Mouse (Mus musculus) heart, adult 2 months (tissue): Measurements from ENCODE around the gene Agrp. TPM values are rescaled to one million over a fixed set of nuclear protein-coding genes. Genes with fewer than 3 reads are reported as not detected.
A peak's percentile ranks its signal among the peaks of the same experiment; 100 is the strongest.

Experiments
- DNase-seq, 2 experiments: peaks; one replicate each; pipeline ENCODE4 v3.0.0; 2021
- H3K27ac ChIP-seq: fragments of 200-600 bp; 2 replicates; pipeline ENCODE4 v1.8.1; 2022
- H3K27me3 ChIP-seq: fragments of 200-500 bp; 2 replicates; pipeline ENCODE4 v1.6.1; 2012; ENCODE audit warnings: mild to moderate bottlenecking, low read length, inconsistent platforms, mixed read lengths; ENCODE audit not compliant: control insufficient read depth, insufficient read depth
- H3K36me3 ChIP-seq: fragments of 200-500 bp; 2 replicates; pipeline ENCODE4 v1.6.1; 2012; ENCODE audit warnings: low read length, inconsistent platforms; ENCODE audit not compliant: control insufficient read depth, insufficient read depth
- H3K4me1 ChIP-seq: fragments of 200-500 bp; 2 replicates; pipeline ENCODE4 v1.6.1; 2011; ENCODE audit warnings: low read length; ENCODE audit not compliant: control insufficient read depth, insufficient read depth
- H3K4me3 ChIP-seq: fragments of 200-600 bp; 2 replicates; pipeline ENCODE4 v1.8.1; 2022
- H3K79me2 ChIP-seq: fragments of 200-500 bp; replicated peaks from 2 replicates; pipeline ENCODE4 v1.6.1; 2012; ENCODE audit warnings: mild to moderate bottlenecking, inconsistent platforms, low read length, moderate library complexity, mixed read lengths; ENCODE audit not compliant: control insufficient read depth, insufficient read depth
- H3K9ac ChIP-seq: fragments of 200-500 bp; 2 replicates; pipeline ENCODE4 v1.6.1; 2012; ENCODE audit warnings: low read depth, mild to moderate bottlenecking, control low read depth, inconsistent platforms, low read length, mixed read lengths
- CTCF ChIP-seq: fragments of 200-600 bp; IDR thresholded peaks from 2 replicates; pipeline ENCODE4 v1.8.1; 2022; ENCODE audit warnings: antibody characterized with exemption, mild to moderate bottlenecking, moderate library complexity
- EP300 ChIP-seq: fragments of 200-500 bp; IDR thresholded peaks from 2 replicates; pipeline ENCODE4 v1.6.1; 2011; ENCODE audit warnings: low read depth, low read length, control low read depth; ENCODE audit not compliant: insufficient read depth
- POLR2A ChIP-seq: fragments of 200-500 bp; IDR thresholded peaks from 2 replicates; pipeline ENCODE4 v1.6.1; 2011; ENCODE audit warnings: mild to moderate bottlenecking, low read depth, low read length, control low read depth; ENCODE audit not compliant: insufficient read depth
- WGBS: fragments of 180-500 bp; shearing (Covaris S2); methylation state at CpG from one replicate; pipeline ENCODE4 v1.1.7; 2018; 5-methylcytosine and 5-hydroxymethylcytosine counted together
- intact Hi-C: fragments of 180-260 bp; cut with DNase I; formaldehyde crosslinking; loops from one replicate; pipeline ENCODE4 v1.15.1; 2025
- polyA plus RNA-seq: library from polyadenylated mRNA; depleted of rRNA; stranded (reverse); fragments of >200 nt; gene quantifications from 2 replicates; pipeline ENCODE4 v1.2.3, GENCODE M21; 2012
- total RNA-seq, 2 experiments: library from RNA; stranded (reverse); gene quantifications; 2 replicates each; pipeline ENCODE4 v1.2.3; 2021

The Agrp gene
- total and polyA plus RNA-seq, 3 experiments: 0.31 TPM; not detected in 2

- TF ChIP-seq EP300 (no peak), POLR2A (0 out of 2 replicates have a peak, but pooled peaks have one; percentile 17)
- intact Hi-C loops: loop anchor here (1.0 to 5.0 kb wide), 6 partner anchors 23 to 120 kb away; partner anchors contain the start of genes Acd, Atp6v0d1, Gfod2 and Pard6a
- Histone ChIP-seq H3K4me1 (peaks cover 11% of the 10 kb centered on the region), H3K36me3 (peaks cover 17% of the 10 kb centered on the region), H3K79me2 (peaks cover 6% of the 10 kb centered on the region), H3K27ac (peak overlapping the region; percentile 98), H3K9ac (peak overlapping the region; percentile 92), H3K4me3 (peak overlapping the region; percentile 95), H3K27me3 (no peaks in the 10 kb centered on the region)
- no peak for DNase-seq
- under 1% methylated on average over 11 of the region's 11 CpGs for WGBS
Measured at GRCm38 (mm10) chr8:105637601-105638041, 428 bp upstream of the Agrp start.

- no peaks in the 10 kb centered on the region for H3K27me3 ChIP-seq
- WGBS: under 1% methylated on average over 105 of the region's 126 CpGs
- H3K27ac ChIP-seq: peak within 1 kb of the TSS; percentile 98
- intact Hi-C loops: loop anchor here (2.0 to 5.0 kb wide), 5 partner anchors 21 to 121 kb away; partner anchors contain the start of genes Acd, Atp6v0d1, Gfod2 and Pard6a
- peak within 1 kb of the TSS; percentile 95 for H3K4me3 ChIP-seq
- H3K4me1 ChIP-seq: peaks cover 11% of the 10 kb centered on the region
- H3K79me2 ChIP-seq: peaks cover 6% of the 10 kb centered on the region
- peak; percentile 93 for DNase-seq
- peak within 1 kb of the TSS; percentile 100 for H3K9ac ChIP-seq
- peaks cover 17% of the 10 kb centered on the region for H3K36me3 ChIP-seq
- TF ChIP-seq POLR2A: peak; percentile 36
- no peak for TF ChIP-seq EP300
- peak; percentile 87 for TF ChIP-seq CTCF
Measured at GRCm38 (mm10) chr8:105636018-105636962, 903 bp downstream of the Agrp start, which contains the start of gene Ctcf. Ctcf (plus strand) TSS chr8:105636568.

GRCm38 (mm10) chr8:105635481-105635880 lies 1.7 kb downstream of the Agrp start:
- intact Hi-C loops: loop anchor here (5.0 kb wide), 3 partner anchors 67 to 122 kb away; partner anchors contain the start of genes Acd, Atp6v0d1, Gfod2 and Pard6a
- peaks cover 8% of the 10 kb centered on the region for H3K4me1 ChIP-seq
- H3K36me3 ChIP-seq: peaks cover 10% of the 10 kb centered on the region
- H3K27me3 ChIP-seq: no peaks in the 10 kb centered on the region
- peak overlapping the region; percentile 72; the same call in 1 of the 2 replicates for H3K9ac ChIP-seq
- H3K27ac ChIP-seq: peak overlapping the region; percentile 79
- WGBS: 6% methylated on average over 11 of the region's 11 CpGs
- DNase-seq: no peak
- TF ChIP-seq EP300 (no peak), CTCF (no peak), POLR2A (no peak)
- H3K79me2 ChIP-seq: peaks cover 6% of the 10 kb centered on the region
- H3K4me3 ChIP-seq: peak overlapping the region; percentile 95

- H3K27me3 ChIP-seq: no peaks in the 10 kb centered on the region
- H3K4me1 ChIP-seq: peaks cover 8% of the 10 kb centered on the region
- H3K36me3 ChIP-seq: peaks cover 10% of the 10 kb centered on the region
- no peak overlapping the region for H3K4me3 ChIP-seq
- TF ChIP-seq CTCF: no peak
- no peak for TF ChIP-seq POLR2A
- no peak for TF ChIP-seq EP300
- H3K79me2 ChIP-seq: peaks cover 5% of the 10 kb centered on the region
- H3K9ac ChIP-seq: no peak overlapping the region
- DNase-seq: no peak
- H3K27ac ChIP-seq: no peak overlapping the region
- 76% methylated on average over 2 of the region's 2 CpGs for WGBS
- intact Hi-C loops: loop anchor here (5.0 kb wide), 3 partner anchors 67 to 122 kb away; partner anchors contain the start of genes Acd, Atp6v0d1, Gfod2 and Pard6a
Measured at GRCm38 (mm10) chr8:105634771-105635458, 2.3 kb downstream of the Agrp start.

- TF ChIP-seq POLR2A (no peak), CTCF (no peak), EP300 (no peak)
- Histone ChIP-seq H3K9ac (no peak overlapping the region), H3K27me3 (no peaks in the 10 kb centered on the region), H3K36me3 (no peaks in the 10 kb centered on the region), H3K4me3 (no peak overlapping the region), H3K27ac (no peak overlapping the region), H3K4me1 (no peaks in the 10 kb centered on the region), H3K79me2 (no peaks in the 10 kb centered on the region)
- WGBS: 81% methylated on average over 4 of the region's 4 CpGs
- intact Hi-C loops: no loop called here
- DNase-seq: no peak
Measured at GRCm38 (mm10) chr8:105629337-105629736, 7.9 kb downstream of the Agrp start.

- intact Hi-C loops: no loop called here
- 98% methylated on average over 1 of the region's 1 CpGs for WGBS
- H3K79me2 ChIP-seq: no peaks in the 10 kb centered on the region
- H3K27me3 ChIP-seq: no peaks in the 10 kb centered on the region
- H3K4me3 ChIP-seq: no peak overlapping the region
- H3K9ac ChIP-seq: no peak overlapping the region
- peaks cover 6% of the 10 kb centered on the region for H3K36me3 ChIP-seq
- DNase-seq: no peak
- H3K27ac ChIP-seq: no peak overlapping the region
- TF ChIP-seq POLR2A: no peak
- no peak for TF ChIP-seq EP300
- TF ChIP-seq CTCF: no peak
- H3K4me1 ChIP-seq: peaks cover 6% of the 10 kb centered on the region; the same call in 1 of the 2 replicates
Measured at GRCm38 (mm10) chr8:105626086-105626485, 11.1 kb downstream of the Agrp start.
